Mouse (Mus musculus) bone marrow, adult 2 months (tissue): Measurements from ENCODE around the gene Gimap8.

Experiments
- CTCF ChIP-seq: fragments of 200-500 bp; IDR thresholded peaks from 2 replicates; pipeline ENCODE4 v1.5.1; 2011; ENCODE audit warnings: low read length, control low read depth; ENCODE audit not compliant: control insufficient read depth, insufficient read depth
- POLR2A ChIP-seq: fragments of 200-500 bp; IDR thresholded peaks from 2 replicates; pipeline ENCODE4 v1.6.1; 2011; ENCODE audit warnings: low read depth, mild to moderate bottlenecking, control low read depth, low read length, borderline replicate concordance; ENCODE audit not compliant: control insufficient read depth

GRCm38 (mm10) chr6:48664750-48665149, 17.7 kb downstream of the Gimap8 start:
- TF ChIP-seq POLR2A (no peak), CTCF (no peak)
